Mouse (Mus musculus) ES-Bruce4 (cell line): ENCODE results near the gene Art5. TPM values are rescaled to one million over a fixed set of nuclear protein-coding genes. Genes with fewer than 3 reads are reported as not detected.
"Not testable (repeated sequence)": the region's sequence is repeated elsewhere in the genome, so short reads cannot be mapped to it uniquely, and the experiment has no call there.

ENCODE experiments used
- H3K27ac ChIP-seq: 2 replicates; pipeline ENCODE4 v1.5.1; 2012; ENCODE audit warnings: low read length, inconsistent platforms; ENCODE audit not compliant: insufficient read depth
- H3K27me3 ChIP-seq: 2 replicates; pipeline ENCODE4 v1.6.1; 2012; ENCODE audit warnings: mild to moderate bottlenecking, low read length, inconsistent platforms; ENCODE audit not compliant: control insufficient read depth, poor library complexity, insufficient read depth, severe bottlenecking
- H3K36me3 ChIP-seq: 2 replicates; pipeline ENCODE4 v1.6.1; 2012; ENCODE audit warnings: inconsistent platforms, mild to moderate bottlenecking, low read length, moderate library complexity; ENCODE audit not compliant: control insufficient read depth, poor library complexity, insufficient read depth, severe bottlenecking
- H3K4me1 ChIP-seq: one replicate; pipeline ENCODE4 v1.8.1; 2011; ENCODE audit warnings: low read length; ENCODE audit not compliant: control insufficient read depth, insufficient read depth
- H3K4me3 ChIP-seq: 2 replicates; pipeline ENCODE4 v1.5.1; 2011; ENCODE audit warnings: low read depth, mild to moderate bottlenecking, low read length
- H3K9ac ChIP-seq: 2 replicates; pipeline ENCODE4 v1.6.1; 2012; ENCODE audit warnings: low read depth, mild to moderate bottlenecking, inconsistent platforms; ENCODE audit not compliant: poor library complexity, severe bottlenecking
- H3K9me3 ChIP-seq: replicated peaks from 2 replicates; pipeline ENCODE4 v1.6.1; 2012; ENCODE audit warnings: mild to moderate bottlenecking, low read length, inconsistent platforms; ENCODE audit not compliant: control insufficient read depth, poor library complexity, insufficient read depth, severe bottlenecking
- CTCF ChIP-seq: IDR thresholded peaks from one replicate; pipeline ENCODE4 v1.8.1; 2011; ENCODE audit warnings: low read depth, low read length
- EP300 ChIP-seq: IDR thresholded peaks from 2 replicates; pipeline ENCODE4 v1.6.1; 2011; ENCODE audit warnings: low read depth, low read length; ENCODE audit not compliant: insufficient read depth
- POLR2A ChIP-seq: IDR thresholded peaks from one replicate; pipeline ENCODE4 v1.8.1; 2011; ENCODE audit warnings: low read length; ENCODE audit not compliant: insufficient read depth
- polyA plus RNA-seq: library from polyadenylated mRNA; stranded (reverse); fragments of >200 nt; gene quantifications from 2 replicates; pipeline ENCODE4 v1.2.4, GENCODE M21; 2011; ENCODE audit warnings: low read depth; ENCODE audit not compliant: missing spikeins, insufficient read depth, insufficient read length

Art5 gene
- polyA plus RNA-seq, 1 experiment, result 2.7 TPM

DNA sequence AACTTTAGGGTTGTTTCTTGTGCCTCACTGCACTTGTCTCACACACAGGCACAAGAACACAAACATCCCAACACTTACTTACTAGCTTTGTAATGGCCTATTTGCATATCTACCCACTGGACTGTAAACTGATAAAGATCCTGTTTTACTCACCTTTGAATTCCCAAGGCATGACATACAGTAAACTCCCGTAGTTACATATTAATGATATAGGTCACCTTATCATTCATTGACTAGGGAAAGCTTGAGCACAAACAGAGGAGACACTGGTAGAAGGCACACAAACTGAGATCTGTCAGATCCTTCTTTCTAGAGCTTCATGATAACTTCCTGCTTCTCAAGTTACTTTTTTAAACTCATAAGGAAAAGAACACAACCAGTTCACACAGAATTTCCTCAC, 47.1 kb downstream of the Art5 start:
- H3K4me3 ChIP-seq, result no peak overlapping the region

DNA sequence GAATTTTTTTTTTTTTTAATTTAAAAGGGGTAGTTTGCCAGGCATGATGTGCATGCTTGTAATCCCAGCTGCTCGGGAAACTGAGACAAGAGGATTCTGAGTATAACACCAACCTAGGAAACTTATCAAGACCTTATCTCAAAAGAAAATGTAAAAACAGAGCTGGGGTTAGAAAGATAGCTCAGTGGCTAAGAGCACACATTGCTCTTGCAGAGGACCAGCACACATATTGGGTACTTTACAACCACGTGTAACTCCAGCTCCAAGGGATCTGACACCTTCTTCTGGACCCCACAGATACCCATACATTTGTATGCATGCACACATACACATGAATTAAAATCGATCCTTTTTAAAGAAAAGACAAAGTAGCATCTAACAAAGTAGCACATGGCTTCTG, 47.9 kb downstream of the Art5 start:
- Histone ChIP-seq H3K9me3 (no peaks in the 10 kb centered on the region), H3K27ac (no peak overlapping the region), H3K27me3 (no peaks in the 10 kb centered on the region), H3K4me3 (no peak overlapping the region), H3K9ac (no peak overlapping the region), H3K36me3 (no peaks in the 10 kb centered on the region; the same call in 1 of the 2 replicates), H3K4me1 (no peaks in the 10 kb centered on the region)
- TF ChIP-seq POLR2A, result no peak
- no peak for TF ChIP-seq CTCF
- TF ChIP-seq EP300, result no peak

More for the DNA sequence above, 47.1 kb downstream of the Art5 start:
- H3K27me3 ChIP-seq, result no peaks in the 10 kb centered on the region
- H3K9ac ChIP-seq, result no peak overlapping the region
- no peak overlapping the region for H3K27ac ChIP-seq
- H3K4me1 ChIP-seq, result no peaks in the 10 kb centered on the region
- TF ChIP-seq EP300 (no peak), CTCF (no peak), POLR2A (no peak)
- H3K36me3 ChIP-seq, result no peaks in the 10 kb centered on the region; the same call in 1 of the 2 replicates
- no peaks in the 10 kb centered on the region for H3K9me3 ChIP-seq

DNA sequence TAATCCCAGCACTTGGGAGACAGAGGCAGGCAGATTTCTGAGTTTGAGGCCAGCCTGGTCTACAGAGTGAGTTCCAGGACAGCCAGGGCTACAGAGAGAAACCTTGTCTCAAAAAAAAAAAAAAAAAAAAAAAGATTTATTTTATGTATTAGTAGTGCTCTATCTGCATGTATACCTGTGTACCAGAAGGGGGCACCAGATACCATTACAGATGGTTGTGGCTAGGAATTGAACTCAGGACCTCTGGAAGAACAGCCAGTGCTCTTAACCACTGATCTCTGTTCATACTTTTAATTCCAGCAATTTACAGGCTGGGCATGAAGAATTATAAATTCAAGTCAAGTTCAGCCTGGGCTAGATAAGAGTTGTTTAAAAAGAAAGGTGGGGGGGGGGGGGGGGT, 60.8 kb downstream of the Art5 start:
- not testable (repeated sequence) for H3K27me3 ChIP-seq, H3K9me3 ChIP-seq, H3K4me1 ChIP-seq, H3K36me3 ChIP-seq, H3K4me3 ChIP-seq, H3K27ac ChIP-seq, H3K9ac ChIP-seq

Other genes with a start within 250 kb of the Art5 start
- gene Anapc15, start 245.8 kb downstream of the Art5 start, polyA plus RNA-seq, result 70.7 and 96.2 TPM in 2 replicates
- gene Folr1, start 238.7 kb downstream of the Art5 start, polyA plus RNA-seq, result 54.6 and 59.8 TPM in 2 replicates
- 80.9 and 85.9 TPM in 2 replicates for gene Lamtor1, start 203.6 kb downstream of the Art5 start, polyA plus RNA-seq
- not detected in 2 replicates for gene Tomt, start 203.1 kb downstream of the Art5 start, polyA plus RNA-seq
- gene Lrrc51, start 175.6 kb downstream of the Art5 start, polyA plus RNA-seq, result 6.7 and 7.5 TPM in 2 replicates
- gene Numa1, start 175.4 kb downstream of the Art5 start, polyA plus RNA-seq, result 160 and 170 TPM in 2 replicates
- gene Il18bp, start 90.8 kb downstream of the Art5 start, polyA plus RNA-seq, result 6.3 TPM in 2 replicates
- 21.9 and 27.1 TPM in 2 replicates for gene Rnf121, start 44.0 kb downstream of the Art5 start, polyA plus RNA-seq
- 43.9 and 54.2 TPM in 2 replicates for gene Xndc1, start 44.0 kb downstream of the Art5 start, polyA plus RNA-seq
- gene Xntrpc, start 43.8 kb downstream of the Art5 start, polyA plus RNA-seq, result 0.76 and 1.3 TPM in 2 replicates
- gene Trpc2, start 26.4 kb downstream of the Art5 start, polyA plus RNA-seq, result not detected in 2 replicates
- 0.94 and 0.99 TPM in 2 replicates for gene Art1, start 7.7 kb downstream of the Art5 start, polyA plus RNA-seq
- gene Chrna10, start 7.3 kb upstream of the Art5 start, polyA plus RNA-seq, result not detected in 2 replicates
- gene Nup98, start 100.7 kb upstream of the Art5 start, polyA plus RNA-seq, result 118 and 119 TPM in 2 replicates
- 48.9 and 55.0 TPM in 2 replicates for gene Pgap2, start 100.7 kb upstream of the Art5 start, polyA plus RNA-seq
- gene Rhog, start 146.6 kb upstream of the Art5 start, polyA plus RNA-seq, result 20.0 and 20.4 TPM in 2 replicates
- 26.0 and 28.9 TPM in 2 replicates for gene Stim1, start 158.3 kb upstream of the Art5 start, polyA plus RNA-seq